Mouse (Mus musculus) lung, postnatal 0 days (tissue): ENCODE data around the gene Scyl2.

Source experiments
- CTCF ChIP-seq: IDR thresholded peaks from 2 replicates; pipeline ENCODE4 v1.5.1; 2016; ENCODE audit warnings: antibody characterized with exemption, mild to moderate bottlenecking
- EP300 ChIP-seq: IDR thresholded peaks from 2 replicates; pipeline ENCODE4 v1.6.1; 2016; ENCODE audit warnings: antibody characterized with exemption, mild to moderate bottlenecking, control low read depth

- no peak for TF ChIP-seq EP300
- TF ChIP-seq CTCF: no peak
Measured at GRCm38 (mm10) chr10:89703042-89703441, 17.0 kb upstream of the Scyl2 start.
